Mouse (Mus musculus): ENCODE data around the gene Cntn4.
A peak's percentile ranks its signal among the peaks of the same experiment; 100 is the strongest.
"Not testable (repeated sequence)": the region's sequence is repeated elsewhere in the genome, so short reads cannot be mapped to it uniquely, and the experiment has no call there.

Cntn4 gene

DNA sequence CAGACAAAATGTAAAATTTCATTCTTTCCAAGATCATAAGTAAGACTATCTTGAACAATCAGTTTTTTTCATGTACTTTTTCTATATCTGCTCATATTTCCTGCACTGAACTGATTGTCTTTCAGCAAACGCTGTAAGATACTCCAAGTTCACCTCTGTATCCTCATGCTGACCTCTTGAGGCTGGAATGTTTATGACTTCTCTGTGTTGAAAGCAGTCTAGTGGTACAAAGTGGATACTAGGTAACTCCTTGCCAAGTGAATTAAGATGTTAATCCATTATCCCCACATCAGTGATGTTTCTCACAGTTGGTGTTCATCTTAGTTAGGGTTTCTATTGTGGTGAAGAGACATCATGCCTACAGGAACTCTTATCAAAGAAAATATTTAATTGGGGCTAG lies 651.5 kb downstream of the Cntn4 start:
- DNase-seq (ENCODE audit: low spot score in 2 of 2): no peak

DNA sequence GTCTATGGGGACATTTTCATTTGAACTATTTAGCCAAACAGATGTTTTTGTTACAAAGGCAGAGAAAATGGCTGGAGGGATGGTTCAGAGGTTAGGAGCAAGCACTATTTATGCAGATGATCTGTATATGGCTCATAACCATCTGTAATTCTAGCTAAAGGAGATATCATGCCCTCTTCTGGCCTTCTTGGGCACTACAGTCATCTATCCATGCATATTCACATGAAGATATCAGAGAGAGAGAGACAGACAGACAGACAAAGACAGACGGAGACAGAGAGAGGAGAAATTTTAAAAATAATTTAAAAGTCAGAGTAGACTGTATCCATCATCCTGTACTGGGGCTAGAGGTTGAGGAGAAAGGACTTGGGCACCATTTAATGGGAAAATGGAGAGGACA lies 652.2 kb downstream of the Cntn4 start:
- DNase-seq (ENCODE audit: low spot score in 2 of 2): peak in 1 of 2 experiments; percentile 8

DNA sequence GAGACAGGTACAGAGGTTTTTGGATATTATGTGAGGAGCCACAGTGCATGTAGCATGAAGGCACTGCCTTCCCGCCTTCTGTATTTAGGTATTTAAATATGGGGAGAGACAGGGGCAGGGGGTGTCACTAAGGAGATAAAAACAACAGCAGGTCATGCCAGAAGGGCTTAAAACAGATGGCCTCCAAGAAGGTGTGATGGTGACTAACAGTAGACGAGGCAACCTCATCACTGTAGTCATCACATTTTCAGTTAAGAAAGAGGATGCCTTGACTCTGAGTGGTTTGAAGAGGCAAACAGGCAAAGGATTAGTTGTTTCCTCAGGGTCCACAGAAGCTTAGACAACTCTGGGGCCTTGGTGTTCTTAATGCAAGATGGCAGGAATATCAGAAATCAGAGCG lies 655.0 kb downstream of the Cntn4 start:
- no peak for DNase-seq (ENCODE audit: low spot score in 2 of 2)

DNA sequence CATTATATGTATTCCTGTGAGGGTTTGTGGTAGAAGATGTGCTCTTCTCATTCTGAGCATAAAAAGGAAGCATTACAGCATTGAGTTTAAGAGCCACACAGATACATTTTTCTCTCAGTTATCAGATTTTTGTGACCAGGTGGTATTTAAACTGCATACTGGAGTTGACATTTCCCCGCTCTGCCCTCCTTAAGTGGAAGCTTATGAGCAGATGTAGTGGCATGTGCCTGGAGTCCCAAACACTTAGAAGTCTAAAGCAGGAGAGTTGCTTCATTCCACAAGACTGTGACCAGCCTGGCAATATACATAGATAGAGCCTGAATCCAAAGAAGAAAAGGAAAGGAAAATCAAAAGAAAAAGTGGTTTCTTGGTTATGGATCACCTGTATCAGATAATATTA lies 655.5 kb downstream of the Cntn4 start:
- DNase-seq (ENCODE audit: low spot score in 2 of 2): no peak

DNA sequence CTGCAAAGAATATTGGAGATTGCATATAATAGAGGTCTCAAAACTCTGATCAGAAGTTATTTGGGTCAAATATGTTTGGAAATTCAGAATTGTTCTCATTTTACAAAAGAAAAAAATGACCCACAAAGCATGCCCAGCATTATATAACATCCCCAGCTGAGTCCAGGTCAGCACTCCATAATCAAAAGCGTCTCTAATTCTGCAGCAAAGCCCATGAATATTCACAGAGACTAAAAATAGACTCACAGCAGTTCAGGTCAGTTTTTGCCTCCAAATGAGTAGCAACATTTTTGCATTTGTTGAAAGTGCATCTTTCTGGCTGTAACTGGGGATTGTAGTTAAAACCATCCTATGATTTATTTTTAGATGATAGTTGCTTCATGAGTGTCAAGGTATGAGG lies 657.6 kb downstream of the Cntn4 start:
- DNase-seq (ENCODE audit: low spot score in 2 of 2): no peak

DNA sequence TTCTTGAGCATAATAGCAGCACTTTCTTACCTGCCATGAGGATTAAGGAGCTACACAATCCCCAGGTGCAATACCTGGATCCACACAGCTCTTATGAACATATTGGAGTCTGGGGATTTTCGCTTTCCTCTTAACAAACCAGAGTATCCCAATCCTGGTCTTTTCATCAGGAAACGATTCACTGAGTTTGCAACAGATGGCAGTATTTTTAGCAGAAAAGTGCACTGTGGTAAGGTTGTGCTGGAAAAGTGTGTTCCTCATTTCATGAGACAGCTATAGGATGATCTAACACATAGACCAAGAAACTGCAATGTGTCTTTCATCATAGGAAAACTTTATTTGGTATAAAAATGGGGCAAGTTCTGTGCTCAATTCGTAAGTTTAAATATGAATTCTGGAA lies 659.3 kb downstream of the Cntn4 start:
- no peak for DNase-seq (ENCODE audit: low spot score in 2 of 2)

DNA sequence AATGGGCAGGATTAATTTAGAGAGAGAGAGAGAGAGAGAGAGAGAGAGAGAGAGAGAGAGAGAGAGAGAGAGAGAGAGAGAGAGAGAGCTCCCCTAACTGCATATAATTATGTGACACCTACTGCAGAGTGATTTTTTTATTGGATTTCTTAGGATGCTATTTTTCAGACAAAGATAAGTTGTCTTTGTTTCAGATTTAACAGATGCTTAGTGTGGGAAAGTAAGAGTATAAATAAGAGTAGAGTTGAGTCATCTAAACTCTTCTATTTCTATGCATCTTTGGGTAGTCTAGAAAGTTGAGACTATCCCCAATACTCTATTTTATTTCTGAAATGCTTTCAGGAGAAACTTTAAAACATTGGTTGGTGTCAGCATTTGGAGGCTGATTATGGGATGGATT lies 660.4 kb downstream of the Cntn4 start:
- no peak for DNase-seq (ENCODE audit: low spot score in 2 of 2)

DNA sequence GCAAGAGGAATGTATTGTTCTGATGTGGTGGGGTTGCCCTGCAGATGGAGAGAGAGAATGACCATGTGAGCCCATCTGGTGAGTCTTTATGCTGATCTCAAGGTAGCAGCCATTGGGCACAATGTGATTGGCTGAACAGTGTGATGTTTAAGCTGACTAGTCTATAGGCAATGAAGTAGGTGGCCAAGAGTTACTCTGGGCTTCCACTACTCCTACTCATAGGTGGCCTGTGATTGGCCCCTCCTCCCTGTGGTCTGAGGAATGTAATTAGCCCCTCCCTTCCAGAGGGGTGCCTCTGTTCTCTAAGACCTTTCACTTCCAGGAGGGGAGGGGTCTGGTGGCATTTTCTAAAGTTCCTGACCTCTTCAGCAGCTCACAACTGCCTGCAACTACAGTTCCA lies 663.7 kb downstream of the Cntn4 start:
- DNase-seq (ENCODE audit: low spot score in 2 of 2): no peak

DNA sequence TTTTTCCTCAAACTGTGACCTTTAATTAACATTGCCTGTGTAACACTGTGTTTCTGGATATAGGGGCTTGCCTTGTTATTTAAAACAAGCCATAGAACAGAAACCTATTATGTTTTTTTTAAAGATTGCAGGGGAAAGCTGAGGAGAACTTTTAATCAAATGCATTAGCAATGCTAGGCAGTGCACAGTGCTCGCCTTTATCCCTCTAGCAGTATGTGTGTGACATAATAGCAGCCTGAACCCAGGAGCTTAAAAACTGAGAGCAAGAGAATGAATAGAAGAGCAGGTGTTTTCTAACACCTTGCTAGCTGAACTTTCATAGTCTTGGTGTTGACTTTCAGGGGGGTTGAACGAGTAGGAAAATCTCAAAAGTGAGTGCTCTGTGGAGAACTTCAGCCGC lies 672.6 kb downstream of the Cntn4 start:
- DNase-seq (ENCODE audit: low spot score in 2 of 2): no peak

DNA sequence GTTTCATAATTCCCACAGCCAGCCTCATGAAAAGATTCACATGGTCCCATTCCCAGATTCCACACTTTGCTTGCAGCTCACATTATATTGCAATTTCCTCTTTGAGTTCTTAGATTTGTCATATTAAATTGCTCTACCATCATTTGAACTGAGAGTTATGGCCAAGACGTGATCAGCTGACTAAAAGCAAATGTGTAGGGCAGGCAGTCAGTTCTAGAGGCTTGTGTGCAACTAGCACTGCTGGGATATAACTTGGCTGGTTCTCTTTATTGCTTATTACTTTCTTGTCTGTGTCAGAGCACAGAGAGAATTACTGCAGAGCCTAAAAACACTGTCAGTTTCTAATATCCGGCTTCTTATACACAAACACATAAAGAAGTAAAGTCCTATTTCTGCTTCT lies 673.9 kb downstream of the Cntn4 start:
- no peak for DNase-seq (ENCODE audit: low spot score in 2 of 2)

DNA sequence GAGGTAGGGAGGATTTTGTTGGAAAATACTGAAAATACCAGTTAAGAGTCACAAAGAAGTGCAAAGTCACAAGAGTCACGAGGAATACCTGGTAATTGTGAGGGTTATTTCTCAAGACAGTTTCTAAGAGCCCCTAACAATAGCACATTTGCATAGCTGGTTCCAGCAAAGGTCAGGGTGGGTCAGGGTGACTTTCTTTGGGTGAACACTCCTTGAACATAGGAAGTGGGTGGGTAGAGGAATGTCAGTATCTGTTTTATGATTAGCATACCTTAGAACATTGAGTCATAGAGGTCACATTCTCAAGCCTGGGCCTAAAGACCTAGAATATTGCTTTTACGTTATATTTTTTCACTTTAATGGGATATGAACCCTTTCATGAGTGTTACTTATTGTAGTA lies 681.3 kb downstream of the Cntn4 start:
- not testable (repeated sequence) for DNase-seq (ENCODE audit: low spot score in 2 of 2)

DNA sequence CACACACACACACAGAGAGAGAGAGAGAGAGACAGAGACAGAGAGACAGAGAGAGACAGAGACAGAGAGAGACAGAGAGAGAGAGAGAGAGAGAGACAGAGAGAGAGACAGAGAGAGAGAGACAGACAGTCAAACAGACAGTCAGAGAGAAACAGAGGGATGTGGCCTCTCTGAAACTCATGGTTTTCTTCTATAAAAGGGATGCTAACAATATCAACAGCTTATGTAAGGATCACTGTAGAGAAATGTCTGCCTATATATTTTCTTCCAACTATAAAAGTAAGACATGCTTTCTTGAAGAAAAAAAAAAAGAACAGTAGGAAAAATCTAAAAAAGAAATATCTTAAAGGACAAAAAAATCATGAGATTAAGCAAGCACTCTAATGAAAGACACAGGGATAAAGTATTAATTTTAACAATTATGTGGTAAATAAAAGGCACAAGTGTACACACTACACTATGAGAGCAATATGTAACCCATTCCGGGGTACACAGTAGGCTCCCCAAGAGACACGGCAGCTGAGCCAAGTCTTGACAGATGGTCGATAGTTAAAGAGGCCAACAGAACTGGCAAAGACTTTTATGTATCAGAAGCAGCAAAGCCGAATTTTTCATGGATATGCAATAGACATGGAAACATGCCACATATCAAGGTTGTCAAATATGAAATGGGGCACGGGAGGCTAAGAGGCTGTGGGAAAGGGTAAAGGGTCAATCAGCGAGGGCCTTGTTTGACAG lies 704.0 kb downstream of the Cntn4 start:
- DNase-seq (ENCODE audit: low spot score in 2 of 2): no peak

DNA sequence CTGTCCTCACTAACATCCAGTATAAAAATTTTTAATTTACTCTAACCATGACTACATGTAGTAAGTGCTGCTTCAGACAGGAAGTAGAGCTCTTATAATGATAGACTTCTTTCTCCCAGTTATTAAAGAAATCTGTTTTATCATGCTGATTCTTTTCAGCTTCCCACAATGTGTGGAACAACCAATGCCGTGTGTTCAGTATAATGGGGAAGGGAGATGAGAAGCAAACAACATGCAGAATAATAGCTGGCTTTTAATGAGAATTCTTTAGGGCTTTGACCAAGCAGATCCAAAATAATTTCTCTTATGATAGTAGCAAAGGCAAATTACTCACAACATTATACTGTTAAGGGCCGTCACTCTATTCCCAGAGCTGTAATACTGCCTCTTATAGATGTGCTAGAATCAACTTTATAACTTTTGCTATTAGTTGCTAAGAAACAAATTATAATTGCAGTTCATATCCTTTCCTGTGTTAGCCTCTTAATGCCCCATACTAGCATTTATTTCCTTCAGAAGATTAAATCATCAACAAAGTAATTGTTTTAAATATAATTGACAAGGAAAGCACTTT lies 710.5 kb downstream of the Cntn4 start:
- no peak for DNase-seq (ENCODE audit: low spot score in 2 of 2)

DNA sequence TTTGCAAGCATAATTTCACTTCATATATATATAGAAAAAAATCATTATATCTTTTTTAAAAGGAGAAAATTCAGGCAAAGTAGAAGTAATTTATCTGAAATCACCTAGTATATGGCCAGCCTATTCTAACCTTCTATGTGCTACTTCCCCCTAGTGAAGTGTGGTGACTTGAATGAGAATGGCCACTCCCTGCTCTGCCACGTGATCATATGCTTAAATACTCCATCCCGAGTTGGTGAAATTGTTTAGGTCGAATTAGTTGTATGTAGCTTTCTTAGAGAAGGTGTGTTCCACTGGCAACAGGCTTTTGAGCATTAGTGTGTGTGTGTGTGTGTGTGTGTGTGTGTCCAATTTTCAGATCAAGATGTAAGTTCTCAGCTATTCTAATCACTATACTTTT lies 730.6 kb downstream of the Cntn4 start:
- no peak for DNase-seq (ENCODE audit: low spot score in 2 of 2)

DNA sequence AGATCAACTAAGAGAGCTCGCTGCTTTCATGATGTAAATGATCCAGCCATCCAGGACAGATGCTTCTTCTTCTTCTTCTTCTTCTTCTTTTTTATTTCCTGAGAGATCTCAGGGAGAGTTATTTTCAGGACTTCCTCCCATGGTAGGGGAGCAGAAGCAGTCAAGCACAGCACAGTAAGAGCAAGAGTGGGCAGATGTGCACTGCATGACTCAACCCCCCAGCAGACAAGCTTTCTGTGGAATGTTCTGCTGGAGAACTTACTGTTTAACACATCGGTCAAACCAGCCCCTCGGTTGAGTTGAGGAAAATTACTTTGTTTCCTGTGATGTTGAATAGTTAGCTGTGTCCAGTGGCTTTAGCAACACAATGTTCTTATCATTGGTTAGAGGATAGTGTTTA lies 731.2 kb downstream of the Cntn4 start:
- DNase-seq (ENCODE audit: low spot score in 2 of 2): no peak

DNA sequence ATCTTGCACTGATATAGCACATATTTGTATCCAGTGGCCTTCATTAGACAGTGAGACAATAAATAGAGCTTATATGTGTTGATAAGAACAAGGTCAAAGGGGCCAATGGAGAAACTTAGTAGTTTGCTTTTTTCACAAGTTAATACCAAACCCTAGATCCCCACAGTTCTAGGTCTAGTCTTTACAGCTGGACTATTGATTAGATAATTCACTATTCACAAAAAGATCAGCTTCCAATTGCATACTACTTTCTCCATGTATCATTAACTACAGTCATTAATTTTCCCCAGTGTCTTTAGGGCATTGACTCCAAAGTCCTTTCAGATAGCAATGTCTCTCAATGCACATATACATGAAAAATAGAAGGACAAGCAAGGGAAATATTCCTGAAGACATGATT lies 745.5 kb downstream of the Cntn4 start:
- DNase-seq (ENCODE audit: low spot score in 2 of 2): no peak

DNA sequence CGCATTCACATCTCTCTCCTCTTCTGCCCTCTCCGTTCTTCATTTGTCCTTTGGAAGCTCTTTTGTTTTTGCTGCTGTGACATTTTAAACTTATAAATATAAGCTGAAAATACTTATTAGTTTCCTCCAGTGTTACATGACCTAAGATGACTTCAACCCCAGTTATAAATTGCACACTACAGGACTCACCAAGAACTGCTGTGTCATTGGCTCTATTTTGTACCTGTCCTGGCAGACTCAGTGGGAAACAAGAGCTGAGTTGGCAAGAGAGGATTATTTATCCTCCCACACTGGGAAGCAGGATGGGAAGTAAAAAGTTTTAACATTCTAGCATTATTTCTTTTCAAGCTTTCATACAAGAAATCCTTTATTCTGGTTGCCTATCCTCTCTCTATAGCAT lies 746.0 kb downstream of the Cntn4 start:
- DNase-seq (ENCODE audit: low spot score in 2 of 2): no peak

DNA sequence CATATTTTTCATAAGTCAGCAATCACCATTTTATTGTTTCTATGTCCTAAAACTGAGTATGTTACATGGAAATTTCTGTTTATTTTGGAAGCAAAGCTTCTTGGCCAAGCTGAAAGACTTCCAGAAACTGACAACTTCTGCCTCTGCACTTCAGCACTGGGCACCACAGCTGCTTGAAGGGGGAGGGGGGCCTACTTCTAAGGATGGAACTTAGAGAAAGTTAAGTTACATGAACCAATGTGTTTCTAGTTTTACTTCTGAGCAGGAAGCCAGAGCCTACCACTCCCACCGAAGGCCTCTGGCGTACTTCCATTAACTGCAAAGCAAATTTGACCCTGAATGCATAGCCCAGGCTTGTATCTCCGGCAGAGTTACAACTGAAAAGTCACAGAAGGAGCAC lies 749.2 kb downstream of the Cntn4 start:
- DNase-seq (ENCODE audit: low spot score in 2 of 2): no peak

DNA sequence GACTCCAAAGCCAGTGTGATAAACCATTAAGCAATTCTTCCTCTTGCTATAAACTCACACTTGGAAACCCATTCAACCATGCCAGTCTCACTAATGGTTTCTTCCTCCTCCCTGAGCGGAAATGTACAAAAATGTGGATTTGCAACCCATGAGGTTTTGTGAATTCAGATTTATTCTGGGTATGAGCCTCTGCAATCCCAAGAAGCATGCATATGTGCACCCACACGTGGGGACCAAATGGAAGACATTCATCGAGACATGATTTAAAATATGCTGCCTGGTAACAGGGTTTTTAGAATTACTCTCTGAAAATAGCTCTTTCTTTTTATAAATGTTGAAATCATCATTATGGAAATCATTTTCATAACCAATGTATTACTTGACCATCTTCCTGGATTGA lies 754.0 kb downstream of the Cntn4 start:
- no peak for DNase-seq (ENCODE audit: low spot score in 2 of 2)

DNA sequence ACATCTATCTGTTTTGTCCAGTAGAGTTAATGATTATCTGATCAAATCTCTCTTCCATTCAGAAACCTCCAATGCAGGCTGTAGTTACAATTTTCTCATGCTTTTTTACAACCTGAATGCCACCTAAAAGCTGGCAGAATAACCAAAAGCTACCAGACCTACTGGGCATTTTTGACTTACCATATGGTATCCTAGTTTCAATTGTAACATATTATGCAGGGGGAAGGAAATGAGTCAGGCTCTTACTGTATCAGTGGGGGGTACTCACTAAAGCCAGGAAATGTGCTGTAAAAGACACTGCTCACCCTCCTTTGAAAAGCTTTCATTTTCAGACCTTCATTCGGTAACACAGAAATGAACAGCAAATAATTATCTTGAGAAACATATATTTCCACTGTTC lies 763.3 kb downstream of the Cntn4 start:
- DNase-seq (ENCODE audit: low spot score in 2 of 2): no peak

DNA sequence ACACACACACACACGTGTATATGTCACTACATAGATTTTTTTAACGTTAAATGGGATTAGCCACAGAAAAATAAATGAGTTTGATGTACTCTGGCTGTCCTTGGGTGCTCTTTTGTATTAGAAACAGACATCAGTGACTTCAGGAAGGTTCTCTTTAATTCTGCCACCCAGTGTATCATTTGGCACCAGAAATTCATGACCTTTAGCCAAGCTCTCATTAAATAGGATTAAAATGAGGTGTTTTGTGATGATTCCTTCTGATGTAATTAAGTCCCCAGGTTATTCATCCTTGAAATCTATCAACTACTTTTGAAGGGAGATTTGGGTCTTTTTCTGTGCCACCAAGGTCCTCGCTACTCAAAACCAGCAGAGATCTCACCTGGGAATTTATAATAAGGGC lies 763.8 kb downstream of the Cntn4 start:
- DNase-seq (ENCODE audit: low spot score in 2 of 2): no peak

DNA sequence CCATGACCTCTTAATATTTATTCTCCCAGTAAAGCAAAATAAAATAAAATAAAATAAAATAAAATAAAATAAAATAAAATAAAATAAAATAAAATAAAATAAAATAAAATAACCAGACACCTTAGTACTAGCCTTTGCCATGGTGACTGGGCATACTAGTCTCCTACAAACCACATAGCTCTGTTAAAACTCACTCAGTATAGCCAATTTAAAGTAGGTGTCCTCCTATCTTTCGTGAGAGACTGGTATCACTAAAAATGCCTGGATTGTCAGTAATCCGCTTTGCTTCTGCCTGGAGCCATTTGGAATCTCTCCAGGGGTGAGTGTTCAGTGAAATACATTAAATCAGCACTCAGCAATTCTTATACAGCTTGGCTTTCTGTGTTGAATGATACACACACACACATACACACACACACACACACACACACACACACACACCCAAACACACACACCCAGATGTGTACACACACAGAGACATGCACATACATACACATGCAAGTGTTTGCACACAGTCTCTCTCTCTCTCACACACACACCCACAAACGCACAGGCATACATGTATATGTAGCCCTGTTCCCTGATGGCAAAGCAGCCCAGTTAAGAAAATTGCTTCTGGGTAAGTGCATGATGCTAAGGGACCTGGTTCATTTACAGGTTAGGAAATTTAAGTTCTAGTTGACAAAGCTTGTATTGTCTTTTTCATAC lies 776.8 kb downstream of the Cntn4 start:
- no peak for DNase-seq (ENCODE audit: low spot score in 2 of 2)

DNA sequence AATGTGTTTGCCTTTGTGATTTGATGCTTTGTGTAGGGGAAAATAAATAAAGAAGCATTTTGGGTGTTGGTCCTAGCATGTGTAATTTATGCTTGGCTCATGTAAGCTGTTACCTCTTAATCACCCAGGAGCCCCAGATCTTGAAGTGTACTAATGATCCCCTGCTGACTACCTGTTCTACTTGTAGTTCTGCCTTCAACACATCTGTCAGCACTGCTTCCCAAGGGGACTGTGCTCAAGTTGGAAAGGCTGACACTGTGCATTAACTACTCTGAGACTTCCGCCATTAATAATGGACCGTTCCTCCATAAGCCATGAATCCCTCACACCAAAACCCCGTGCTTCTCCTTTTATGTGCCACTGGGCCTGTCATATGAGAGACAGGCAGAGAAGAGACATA lies 778.2 kb downstream of the Cntn4 start:
- no peak for DNase-seq (ENCODE audit: low spot score in 2 of 2)

Measured in cerebellum, postnatal 4 days (tissue).